Mouse (Mus musculus) left cerebral cortex, postnatal 14 days (tissue): ENCODE results near the gene Trim71. TPM values are rescaled to one million over a fixed set of nuclear protein-coding genes. Genes with fewer than 3 reads are reported as not detected.
A peak's percentile ranks its signal among the peaks of the same experiment; 100 is the strongest.

Source experiments
- DNase-seq, 2 experiments: peaks; one replicate each; pipeline ENCODE4 v3.0.0; 2021 to 2022; ENCODE audit warnings: low spot score in 2 of 2, mixed read lengths in 1 of 2
- intact Hi-C: fragments of 180-260 bp; cut with DNase I; formaldehyde crosslinking; loops from one replicate; pipeline ENCODE4 v1.15.1; 2025
- total RNA-seq, 2 experiments: library from RNA; stranded (reverse); gene quantifications; 2 replicates each; pipeline ENCODE4 v1.2.3; 2021

Gene Trim71
- total RNA-seq, 2 experiments from 2014 or later = 0.44 to 0.48 TPM

GRCm38 (mm10) chr9:114501913-114502312, 62.3 kb downstream of the Trim71 start:
- DNase-seq = no peak
- intact Hi-C loops = loop anchor here (2.0 kb wide), 1 partner anchor 79 kb away; no protein-coding TSS in a partner anchor

- intact Hi-C loops = loop anchor here (2.0 kb wide), 1 partner anchor 80 kb away; no protein-coding TSS in a partner anchor
- DNase-seq = no peak
Observed at GRCm38 (mm10) chr9:114501111-114501510, 63.1 kb downstream of the Trim71 start.

- intact Hi-C loops = loop anchor here (2.0 to 5.0 kb wide), 2 partner anchors 81 to 83 kb away; no protein-coding TSS in a partner anchor
- peak; percentile 51 to 57 for DNase-seq
Observed at GRCm38 (mm10) chr9:114499783-114500515, 64.2 kb downstream of the Trim71 start.

GRCm38 (mm10) chr9:114498218-114498617, 66.0 kb downstream of the Trim71 start:
- DNase-seq = peak; percentile 74 to 87
- intact Hi-C loops = loop anchor here (5.0 kb wide), 1 partner anchor 81 kb away; no protein-coding TSS in a partner anchor

- intact Hi-C loops = loop anchor here (5.0 kb wide), 1 partner anchor 79 kb away; no protein-coding TSS in a partner anchor
- DNase-seq = no peak
Observed at GRCm38 (mm10) chr9:114496469-114496868, 67.7 kb downstream of the Trim71 start.

GRCm38 (mm10) chr9:114487481-114488258, 76.5 kb downstream of the Trim71 start:
- intact Hi-C loops = no loop called here
- DNase-seq = no peak

GRCm38 (mm10) chr9:114486808-114487207, 77.4 kb downstream of the Trim71 start:
- intact Hi-C loops = no loop called here
- no peak for DNase-seq

- DNase-seq = no peak
- intact Hi-C loops = no loop called here
Observed at GRCm38 (mm10) chr9:114484771-114485170, 79.4 kb downstream of the Trim71 start.

GRCm38 (mm10) chr9:114480940-114481339, 83.2 kb downstream of the Trim71 start:
- DNase-seq = no peak
- intact Hi-C loops = no loop called here

GRCm38 (mm10) chr9:114477019-114477418, 87.2 kb downstream of the Trim71 start:
- intact Hi-C loops = no loop called here
- no peak for DNase-seq

- intact Hi-C loops = no loop called here
- no peak for DNase-seq
Observed at GRCm38 (mm10) chr9:114471892-114472291, 92.3 kb downstream of the Trim71 start.

GRCm38 (mm10) chr9:114468701-114469100, 95.5 kb downstream of the Trim71 start:
- intact Hi-C loops = no loop called here
- no peak for DNase-seq

GRCm38 (mm10) chr9:114468217-114468616, 96.0 kb downstream of the Trim71 start:
- DNase-seq = no peak
- intact Hi-C loops = no loop called here

- no peak for DNase-seq
Observed at GRCm38 (mm10) chr9:114466871-114467270, 97.3 kb downstream of the Trim71 start.

GRCm38 (mm10) chr9:114465442-114465841, 98.7 kb downstream of the Trim71 start:
- DNase-seq = no peak
- intact Hi-C loops = no loop called here

More at GRCm38 (mm10) chr9:114466871-114467270, 97.3 kb downstream of the Trim71 start:
- intact Hi-C loops = no loop called here

GRCm38 (mm10) chr9:114462569-114462968, 101.6 kb downstream of the Trim71 start:
- DNase-seq = no peak
- intact Hi-C loops = no loop called here

GRCm38 (mm10) chr9:114458436-114458835, 105.7 kb downstream of the Trim71 start:
- no peak for DNase-seq
- intact Hi-C loops = no loop called here
